In genomic region chrX:36807360-36808317, GRCm38 (mm10) we compare ENCODE assay signal across 8 mouse cellular contexts. TPM values are rescaled to one million over a fixed set of nuclear protein-coding genes. Genes with fewer than 3 reads are reported as not detected.
DNase-seq lines count a peak whose midpoint lies in the region; ATAC-seq and TF ChIP-seq lines count a peak whose summit lies in the region.

No protein-coding gene starts in this region.

- TF ChIP-seq CTCF in small intestine, adult 2 months (IDR thresholded peaks at IDR 0.05; ENCODE audit: extremely low read depth, insufficient read length, insufficient replicate concordance, low read depth, low read length) = peak; percentile 58; the same call in 1 of the 2 replicates

- H3K27me3 ChIP-seq in embryonic facial prominence, embryonic 12.5 days = no peaks in the 10 kb centered on the region
- no peaks in the 10 kb centered on the region for H3K27me3 ChIP-seq in limb, embryonic 11.5 days (ENCODE audit: control insufficient read depth, insufficient read depth, low read length)
- no peaks in the 10 kb centered on the region for H3K27me3 ChIP-seq in midbrain, embryonic 13.5 days
- H3K27me3 ChIP-seq in small intestine, adult 2 months (ENCODE audit: control insufficient read depth, insufficient read depth, low read length) = no peaks in the 10 kb centered on the region

- DNase-seq in 3T3-L1 (ENCODE audit: low read depth, low spot score) = peak; percentile 96
- peak; percentile 87 to 90 for DNase-seq in adrenal gland, postnatal 36 days
- peak; percentile 99 for DNase-seq in heart, adult 11 months
- DNase-seq in kidney, adult 18-20 months = peak; percentile 87
- peak; percentile 90 for DNase-seq in limb, embryonic 11.5 days (ENCODE audit: low spot score)

- peak; percentile 91 for ATAC-seq in embryonic facial prominence, embryonic 12.5 days (ENCODE audit: insufficient number of reproducible peaks, insufficient read depth, low FRiP score, low TSS enrichment)
- peak; percentile 89 for ATAC-seq in limb, embryonic 11.5 days (ENCODE audit: insufficient number of reproducible peaks, low FRiP score, low TSS enrichment, low read depth)
- ATAC-seq in midbrain, embryonic 13.5 days = peak; percentile 93

- no peak overlapping the region for H3K9ac ChIP-seq in embryonic facial prominence, embryonic 12.5 days
- H3K9ac ChIP-seq in limb, embryonic 11.5 days (ENCODE audit: low read length) = no peak overlapping the region
- H3K9ac ChIP-seq in midbrain, embryonic 13.5 days (replicated peaks) = peak overlapping the region; percentile 34; the same call in 1 of the 2 replicates

- 23% methylated on average over 45 of the region's 45 CpGs for WGBS in embryonic facial prominence, embryonic 12.5 days
- 20% methylated on average over 45 of the region's 45 CpGs for WGBS in limb, embryonic 11.5 days
- 15% methylated on average over 45 of the region's 45 CpGs for WGBS in midbrain, embryonic 13.5 days
- WGBS in small intestine, adult 2 months = 9% methylated on average over 45 of the region's 45 CpGs

- peak overlapping the region; percentile 50; the same call in 1 of the 2 replicates for H3K27ac ChIP-seq in embryonic facial prominence, embryonic 12.5 days
- H3K27ac ChIP-seq in limb, embryonic 11.5 days (replicated peaks; ENCODE audit: low read depth, low read length) = no peak overlapping the region; the same call in 1 of the 2 replicates
- peak overlapping the region; percentile 78 for H3K27ac ChIP-seq in midbrain, embryonic 13.5 days
- H3K27ac ChIP-seq in small intestine, adult 2 months (ENCODE audit: insufficient read depth, low read depth, low read length) = peak overlapping the region; percentile 91

- no peaks in the 10 kb centered on the region for H3K4me1 ChIP-seq in embryonic facial prominence, embryonic 12.5 days
- no peaks in the 10 kb centered on the region for H3K4me1 ChIP-seq in limb, embryonic 11.5 days (ENCODE audit: control insufficient read depth, insufficient read depth, low read length)
- H3K4me1 ChIP-seq in midbrain, embryonic 13.5 days (replicated peaks) = peaks cover 6% of the 10 kb centered on the region
- peaks cover 10% of the 10 kb centered on the region; the same call in 1 of the 2 replicates for H3K4me1 ChIP-seq in small intestine, adult 2 months (ENCODE audit: control insufficient read depth, insufficient read depth, insufficient read length, low read length)

- no peaks in the 10 kb centered on the region for H3K36me3 ChIP-seq in embryonic facial prominence, embryonic 12.5 days
- H3K36me3 ChIP-seq in limb, embryonic 11.5 days (ENCODE audit: control insufficient read depth, insufficient read depth, low read length) = no peaks in the 10 kb centered on the region
- no peaks in the 10 kb centered on the region for H3K36me3 ChIP-seq in midbrain, embryonic 13.5 days
- no peaks in the 10 kb centered on the region for H3K36me3 ChIP-seq in small intestine, adult 2 months (ENCODE audit: control insufficient read depth, insufficient read depth, low read length)

- peak overlapping the region; percentile 39 for H3K4me2 ChIP-seq in embryonic facial prominence, embryonic 12.5 days (replicated peaks)
- H3K4me2 ChIP-seq in limb, embryonic 11.5 days (ENCODE audit: low read depth, severe bottlenecking) = peak overlapping the region; percentile 37
- peak overlapping the region; percentile 51 for H3K4me2 ChIP-seq in midbrain, embryonic 13.5 days (replicated peaks)

- H3K4me3 ChIP-seq in embryonic facial prominence, embryonic 12.5 days = peak overlapping the region; percentile 33
- peak overlapping the region; percentile 24 for H3K4me3 ChIP-seq in limb, embryonic 11.5 days (ENCODE audit: low read depth, low read length)
- peak overlapping the region; percentile 32 for H3K4me3 ChIP-seq in midbrain, embryonic 13.5 days (replicated peaks)
- peak overlapping the region; percentile 54 for H3K4me3 ChIP-seq in small intestine, adult 2 months (ENCODE audit: low read depth, low read length)

- peak; percentile 54; the same call in 1 of the 2 replicates for TF ChIP-seq POLR2A in small intestine, adult 2 months (IDR thresholded peaks at IDR 0.05; ENCODE audit: low read depth, low read length)

- no peaks in the 10 kb centered on the region for H3K9me3 ChIP-seq in embryonic facial prominence, embryonic 12.5 days
- no peaks in the 10 kb centered on the region for H3K9me3 ChIP-seq in limb, embryonic 11.5 days (ENCODE audit: control insufficient read depth, low read length)
- no peaks in the 10 kb centered on the region for H3K9me3 ChIP-seq in midbrain, embryonic 13.5 days

RNA-seq across cellular contexts. Expression of gene Slc25a5, which starts 12.2 kb away (rescaled TPM):
- total RNA-seq in adrenal gland, postnatal 36 days (2021) = 100 to 1,000 TPM; 483 to 490 TPM
- polyA plus RNA-seq in embryonic facial prominence, embryonic 12.5 days (2016; fragmentation: Nextera tagmentation; extraction: Ambion mirVana) = 398 and 400 TPM in 2 replicates
- polyA plus RNA-seq in limb, embryonic 11.5 days (2014; fragmentation: Nextera tagmentation; extraction: Ambion mirVana) = 626 and 628 TPM in 2 replicates
- polyA plus RNA-seq in midbrain, embryonic 13.5 days (2015; fragmentation: Nextera tagmentation; extraction: Ambion mirVana) = 594 and 615 TPM in 2 replicates
- polyA plus RNA-seq in small intestine, adult 2 months (2012; rRNA removed) = 962 and 2,171 TPM in 2 replicates
